Comparison of ENCODE assay signal across 19 mouse cellular contexts in genomic region chr15:21604510-21604909, GRCm38 (mm10).
"Had no signal": no experiment of that assay in that cellular context is flagged by ENCODE, and none has a peak within 500 bp of the region (broad histone marks: within the 10 kb centered on the region; RNA-seq: fewer than 3 reads in every experiment).

No protein-coding gene starts in this region.

- H3K4me3 ChIP-seq: heart, embryonic 10.5 days; heart, embryonic 12.5 days; heart, embryonic 13.5 days; heart, embryonic 15.5 days; hindbrain, embryonic 10.5 days; hindbrain, embryonic 12.5 days; hindbrain, embryonic 13.5 days; hindbrain, embryonic 15.5 days; intestine, embryonic 15.5 days; kidney, embryonic 15.5 days; layer of hippocampus, adult 2 months had no signal

- H3K9me3 ChIP-seq: heart, embryonic 10.5 days; heart, embryonic 12.5 days; heart, embryonic 13.5 days; heart, embryonic 15.5 days; hindbrain, embryonic 10.5 days; hindbrain, embryonic 12.5 days; hindbrain, embryonic 13.5 days; intestine, embryonic 15.5 days; kidney, embryonic 15.5 days had no signal

- H3K4me1 ChIP-seq: heart, embryonic 10.5 days; heart, embryonic 12.5 days; heart, embryonic 13.5 days; heart, embryonic 15.5 days; hindbrain, embryonic 10.5 days; hindbrain, embryonic 12.5 days; hindbrain, embryonic 13.5 days; hindbrain, embryonic 15.5 days; intestine, embryonic 15.5 days; kidney, embryonic 15.5 days had no signal

- H3K9ac ChIP-seq: heart, embryonic 12.5 days; heart, embryonic 13.5 days; heart, embryonic 15.5 days; hindbrain, embryonic 12.5 days; hindbrain, embryonic 13.5 days; hindbrain, embryonic 14.5 days; hindbrain, embryonic 15.5 days; intestine, embryonic 15.5 days; kidney, embryonic 15.5 days had no signal

- H3K27ac ChIP-seq: heart, embryonic 10.5 days; heart, embryonic 13.5 days; heart, embryonic 15.5 days; hindbrain, embryonic 10.5 days; hindbrain, embryonic 12.5 days; hindbrain, embryonic 13.5 days; hindbrain, embryonic 14.5 days; hindbrain, embryonic 15.5 days; hindbrain, postnatal 0 days; intestine, embryonic 15.5 days; kidney, embryonic 15.5 days; kidney, postnatal 0 days; layer of hippocampus, adult 2 months had no signal

- H3K27me3 ChIP-seq: heart, embryonic 12.5 days; heart, embryonic 13.5 days; heart, embryonic 15.5 days; hindbrain, embryonic 12.5 days; hindbrain, embryonic 13.5 days; hindbrain, embryonic 15.5 days; intestine, embryonic 15.5 days; kidney, embryonic 15.5 days had no signal

- ATAC-seq: hindbrain, embryonic 16.5 days; hindbrain, postnatal 0 days; inflammation-experienced regulatory T-cells, adult 6 months; intestine, embryonic 15.5 days; intestine, embryonic 16.5 days; intestine, postnatal 0 days had no signal

- H3K4me2 ChIP-seq: heart, embryonic 11.5 days; heart, embryonic 12.5 days; heart, embryonic 13.5 days; heart, embryonic 15.5 days; hindbrain, embryonic 12.5 days; hindbrain, embryonic 13.5 days; hindbrain, embryonic 14.5 days; hindbrain, embryonic 15.5 days; intestine, embryonic 15.5 days; kidney, embryonic 15.5 days had no signal

- H3K36me3 ChIP-seq: heart, embryonic 10.5 days; heart, embryonic 12.5 days; heart, embryonic 13.5 days; heart, embryonic 15.5 days; hindbrain, embryonic 10.5 days; hindbrain, embryonic 12.5 days; hindbrain, embryonic 13.5 days; hindbrain, embryonic 15.5 days; intestine, embryonic 15.5 days; kidney, embryonic 15.5 days had no signal
